Mouse (Mus musculus): ENCODE data around the gene Prr36. TPM values are rescaled to one million over a fixed set of nuclear protein-coding genes. Genes with fewer than 3 reads are reported as not detected.

Prr36 gene
- total RNA-seq, 2 experiments from 2014 or later = 41.2 to 41.9 TPM

- no peak for DNase-seq
Observed at GRCm38 (mm10) chr8:4239193-4239890, 22.1 kb upstream of the Prr36 start.

DNA sequence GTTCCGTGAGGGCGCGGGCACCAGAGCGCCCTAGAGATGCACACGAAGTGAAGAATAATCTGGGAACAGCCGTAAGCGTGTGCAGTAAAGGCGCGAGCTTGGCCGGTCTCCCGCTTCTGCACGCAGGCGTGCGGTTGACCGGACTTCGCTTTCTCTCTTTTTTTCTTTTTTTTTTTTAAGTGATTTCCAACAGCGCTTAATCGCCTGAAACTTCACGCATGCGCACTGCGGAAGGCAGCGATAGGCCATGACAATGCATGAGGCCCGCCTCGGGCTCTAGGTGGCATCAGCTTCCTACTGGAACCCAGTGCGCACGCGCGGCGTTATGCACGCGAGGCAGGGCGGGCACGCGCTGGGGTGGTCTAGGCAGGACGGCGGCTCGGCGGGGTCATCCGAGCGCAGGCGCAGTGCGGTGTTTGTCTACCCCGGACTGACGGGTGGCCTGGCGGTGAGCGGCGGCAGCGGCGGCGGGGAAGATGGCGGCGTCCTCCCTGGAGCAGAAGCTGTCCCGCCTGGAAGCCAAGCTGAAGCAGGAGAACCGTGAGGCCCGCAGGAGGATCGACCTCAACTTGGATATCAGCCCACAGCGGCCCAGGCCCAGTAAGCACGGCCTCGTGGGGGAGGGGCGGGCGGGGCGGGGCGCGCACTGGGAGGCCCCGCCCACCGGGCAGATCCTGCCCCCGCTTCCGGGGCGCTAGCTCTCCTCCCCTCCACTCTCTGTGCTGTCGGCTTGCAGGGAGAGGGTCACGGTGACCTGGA lies 21.4 kb upstream of the Prr36 start, which contains the start of the genes Map2k7 and Gm49320:
Gene Map2k7 (plus strand): TSS at position 307 of the 759 bp plus-strand sequence.
Gene Gm49320 (plus strand): TSS at position 432 of the 759 bp plus-strand sequence.
- peak; percentile 100 for DNase-seq

DNA sequence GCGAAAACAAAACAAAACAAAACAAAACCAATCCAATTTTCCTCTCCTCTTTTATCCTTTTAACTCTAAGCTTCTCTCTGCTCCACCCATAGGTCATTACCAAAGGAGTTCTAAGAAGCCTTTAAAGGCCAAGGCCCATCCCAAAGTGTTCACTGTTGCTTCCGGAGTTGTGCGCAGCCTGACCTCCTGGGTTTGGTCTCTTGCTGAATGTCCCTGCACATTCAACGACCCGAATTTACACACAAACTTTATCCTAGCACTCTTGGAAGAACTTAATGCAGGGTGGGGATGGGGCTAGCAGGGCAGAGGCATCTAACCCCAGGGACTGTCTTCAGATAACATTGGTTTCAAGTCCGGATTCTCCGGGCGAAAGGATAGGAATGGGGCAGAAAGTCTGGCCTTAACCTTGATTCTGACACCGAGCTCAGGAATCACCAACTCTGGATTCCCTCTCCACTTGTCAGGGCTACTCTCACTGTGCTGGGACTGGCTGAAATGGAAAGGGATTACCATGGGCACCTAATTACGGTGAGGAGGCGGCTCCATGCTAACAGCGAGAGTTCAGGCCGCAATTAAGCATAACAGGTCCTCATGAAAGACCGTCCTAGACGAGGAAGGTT lies 20.7 kb upstream of the Prr36 start:
- DNase-seq = peak in 1 of 2 experiments; percentile 16

DNA sequence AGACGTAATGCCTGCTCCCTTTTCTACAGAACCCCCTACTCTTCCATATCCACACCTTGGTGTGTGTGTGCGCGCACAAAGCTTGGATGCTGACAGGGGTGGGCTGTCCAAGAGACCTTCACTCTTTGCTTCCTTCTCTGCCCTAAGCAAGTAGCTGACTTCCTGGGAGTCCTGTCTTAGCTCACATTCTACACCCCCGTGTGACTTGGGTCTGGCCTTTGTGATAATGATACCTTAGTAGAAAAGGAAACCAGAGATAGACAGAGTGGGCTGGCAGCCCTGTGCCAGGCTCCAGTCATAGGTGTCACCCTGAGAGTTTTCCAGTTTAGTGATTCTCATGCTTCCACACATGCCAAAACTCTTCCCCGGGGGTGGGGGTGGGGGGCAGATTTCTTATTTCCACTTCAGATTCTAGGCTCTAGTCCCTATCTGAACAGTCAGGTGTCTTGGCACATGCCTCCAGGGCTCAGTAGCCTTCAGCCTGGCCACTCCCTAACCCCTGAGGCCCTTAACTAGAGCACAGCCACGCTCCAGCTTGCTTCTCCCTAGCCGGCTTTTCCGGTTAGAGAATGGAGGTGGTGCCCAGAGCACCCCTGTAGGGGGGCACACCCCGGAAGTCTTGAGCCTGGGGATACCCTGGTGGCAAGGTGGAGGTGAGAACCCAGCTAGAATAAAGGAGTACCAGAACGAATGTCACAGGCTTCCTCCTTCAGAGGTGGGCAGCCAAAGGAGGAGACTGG lies 13.5 kb upstream of the Prr36 start:
- no peak for DNase-seq

DNA sequence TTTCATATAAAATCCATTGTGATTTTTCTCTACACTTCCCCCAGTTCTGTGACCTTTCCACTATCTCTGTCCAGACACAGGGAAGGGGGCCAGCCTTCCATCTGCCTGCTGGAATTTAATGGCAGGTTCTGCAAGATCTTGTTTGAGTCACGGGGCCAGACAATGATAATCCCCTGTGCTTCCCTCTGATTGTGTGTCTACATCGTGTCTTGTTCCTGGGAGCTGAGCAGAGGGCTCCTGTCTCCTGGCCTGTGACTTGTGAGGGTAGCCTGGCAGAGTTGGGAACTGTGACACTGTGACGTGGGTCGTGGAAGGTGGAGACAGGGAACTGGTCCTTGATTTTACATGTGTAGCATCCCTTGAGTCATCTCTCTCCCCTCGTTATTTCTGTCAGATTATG lies 12.5 kb upstream of the Prr36 start:
- no peak for DNase-seq

DNA sequence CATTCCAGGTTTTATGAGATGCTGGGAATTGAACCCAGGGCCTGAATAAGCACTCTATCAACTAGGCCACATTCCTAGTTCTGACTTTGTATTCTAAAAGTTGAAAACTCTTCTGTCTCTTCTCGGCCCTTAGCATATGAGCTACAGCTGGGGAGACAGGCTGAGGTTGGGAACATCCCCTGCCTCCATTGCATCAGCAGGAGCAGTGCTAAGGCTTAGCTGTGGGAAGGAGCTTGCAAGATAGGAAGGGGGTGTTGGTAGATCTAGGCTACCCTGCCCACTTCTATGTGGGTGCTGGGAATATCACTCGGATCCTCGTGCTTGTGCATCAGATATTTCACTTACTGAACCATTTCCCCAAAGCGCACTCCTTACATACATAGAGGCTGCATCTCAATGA lies 10.7 kb upstream of the Prr36 start:
- peak in 1 of 2 experiments; percentile 1 for DNase-seq

GRCm38 (mm10) chr8:4226739-4227347 lies 9.6 kb upstream of the Prr36 start, which contains the start of gene Lrrc8e:
Gene Lrrc8e, plus strand, starts transcription at chr8:4226827.
- DNase-seq = peak in 1 of 2 experiments; percentile 3

GRCm38 (mm10) chr8:4226323-4226722 lies 9.1 kb upstream of the Prr36 start:
- no peak for DNase-seq

DNA sequence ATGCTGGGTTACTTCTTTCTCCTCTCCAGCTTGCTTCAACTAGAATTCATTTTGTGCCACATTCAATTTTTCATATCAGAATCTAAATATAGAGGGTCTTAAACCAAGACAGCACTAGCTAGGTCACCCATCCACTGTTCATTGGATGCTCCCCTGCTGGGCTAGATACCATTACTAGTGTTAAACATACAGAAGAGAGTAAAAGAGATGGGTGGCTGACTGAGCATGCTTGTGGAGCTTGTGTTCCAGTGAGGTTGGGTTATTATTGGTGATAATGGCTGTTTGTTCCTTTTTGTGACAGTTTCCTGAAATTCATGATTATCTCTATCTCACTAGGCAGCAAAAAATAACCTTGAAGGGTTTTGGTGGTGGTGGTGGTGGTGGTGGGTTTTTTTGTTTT lies 4.8 kb upstream of the Prr36 start:
- DNase-seq = no peak

DNA sequence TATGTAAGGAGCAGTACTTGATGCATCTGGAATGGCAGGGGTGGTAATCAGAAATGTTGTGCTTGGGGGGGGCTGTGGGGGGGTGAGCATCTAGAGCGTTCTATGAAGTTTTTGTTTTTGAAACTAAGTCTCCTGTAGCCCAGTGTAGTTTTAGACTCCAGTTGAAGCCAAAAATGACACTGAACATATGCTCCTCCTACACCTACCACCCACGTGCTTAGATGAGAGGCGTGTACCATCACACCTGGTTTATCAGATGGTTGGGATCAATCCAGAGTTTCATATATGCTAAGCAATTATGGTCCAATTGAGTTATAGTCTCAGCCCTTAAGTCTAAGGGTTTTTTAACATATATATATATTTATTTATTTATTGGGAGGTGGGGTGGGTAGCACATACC lies 2.4 kb upstream of the Prr36 start:
- DNase-seq = no peak

DNA sequence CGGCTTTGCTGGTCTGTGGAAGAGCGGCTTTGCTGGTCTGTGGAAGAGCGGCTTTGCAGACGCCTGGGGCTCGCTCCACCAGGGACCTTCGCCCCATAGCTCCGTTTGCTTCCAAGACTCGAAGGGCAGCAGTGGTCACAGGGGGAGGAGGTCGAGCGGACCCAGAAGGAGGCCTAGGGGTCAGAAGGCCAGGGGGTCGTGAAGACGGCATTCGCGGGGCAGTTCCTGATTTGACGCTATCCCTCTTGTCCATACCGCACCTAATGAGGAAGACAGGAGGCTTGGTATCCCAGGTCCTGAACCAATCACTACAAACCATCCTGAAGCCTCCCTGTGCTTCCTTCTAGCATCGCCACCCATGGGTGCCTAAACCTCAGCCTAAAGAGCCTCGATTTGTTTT lies 963 bp downstream of the Prr36 start:
- DNase-seq = no peak

- no peak for DNase-seq
Observed at GRCm38 (mm10) chr8:4214006-4214980, 3.0 kb downstream of the Prr36 start.

GRCm38 (mm10) chr8:4213210-4214005 lies 3.9 kb downstream of the Prr36 start:
- DNase-seq = peak in 1 of 2 experiments; percentile 40

- no peak for DNase-seq
Observed at GRCm38 (mm10) chr8:4212809-4213209, 4.5 kb downstream of the Prr36 start.

DNA sequence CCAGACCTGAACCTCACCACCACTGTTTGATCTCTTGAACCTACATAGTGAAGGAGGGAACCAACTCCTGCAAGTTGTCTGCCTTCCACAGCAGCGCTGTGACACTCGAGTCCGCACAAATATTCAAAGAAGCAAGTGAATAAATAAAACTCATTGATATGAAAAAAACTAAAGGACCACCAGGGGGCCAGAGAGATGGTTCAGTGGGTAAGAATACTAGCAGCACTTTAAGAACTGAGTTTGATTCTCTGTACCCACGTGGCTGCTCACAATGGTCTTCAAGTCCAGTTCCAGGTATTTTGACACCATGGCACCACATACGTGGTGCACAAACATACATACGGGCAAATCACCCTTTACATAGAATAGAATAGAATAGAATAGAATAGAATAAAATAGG lies 6.2 kb downstream of the Prr36 start:
- no peak for DNase-seq

DNA sequence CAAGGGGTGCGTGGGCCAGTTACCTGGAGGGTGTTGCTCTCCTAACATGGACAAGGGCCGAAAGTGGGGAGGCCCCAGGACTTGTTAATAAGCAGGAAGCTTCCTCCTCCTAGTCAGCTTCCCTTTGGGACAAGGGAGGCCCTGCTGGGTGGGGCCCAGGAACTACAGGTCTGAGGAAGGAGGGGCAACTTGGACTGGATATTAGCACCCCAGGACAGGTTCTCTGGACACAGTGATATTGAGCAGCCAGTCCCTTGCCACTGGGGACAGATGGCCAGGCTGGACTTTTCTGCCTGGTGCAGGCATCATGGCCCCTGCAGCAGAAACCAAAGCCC lies 10.3 kb downstream of the Prr36 start:
- no peak for DNase-seq

- DNase-seq = peak in 1 of 2 experiments; percentile 29
Observed at GRCm38 (mm10) chr8:4206182-4207015, 10.9 kb downstream of the Prr36 start.

GRCm38 (mm10) chr8:4205246-4206123 lies 11.8 kb downstream of the Prr36 start:
- no peak for DNase-seq
